In the genomic region with DNA sequence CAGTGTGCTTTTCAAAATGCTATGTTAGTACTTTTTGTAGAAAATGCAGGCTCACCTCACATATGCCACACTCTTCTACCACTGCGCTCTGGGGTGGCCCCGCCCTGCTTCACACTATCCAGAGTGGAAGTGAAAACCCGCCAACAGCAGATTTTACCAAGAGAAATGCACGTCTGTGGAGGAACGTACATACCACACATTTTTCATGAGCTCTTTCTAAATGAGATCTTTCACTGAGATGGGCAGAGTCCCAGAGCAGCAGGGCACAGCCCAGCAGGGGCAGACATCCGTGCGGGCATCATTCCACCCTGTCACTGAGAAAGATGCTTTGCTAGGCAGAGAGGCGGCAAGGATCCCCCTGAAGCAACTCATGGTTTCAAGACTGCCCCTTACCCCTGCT, we compare ENCODE assay signal across 9 mouse cellular contexts. TPM values are rescaled to one million over a fixed set of nuclear protein-coding genes. Genes with fewer than 3 reads are reported as not detected.
DNase-seq lines count a peak whose midpoint lies in the region; ATAC-seq and TF ChIP-seq lines count a peak whose summit lies in the region.
"Had no signal": no experiment of that assay in that cellular context is flagged by ENCODE, and none has a peak within 500 bp of the region (broad histone marks: within the 10 kb centered on the region; RNA-seq: fewer than 3 reads in every experiment).

No protein-coding gene starts in this region.

- 64% methylated on average over 8 of the region's 8 CpGs for WGBS in heart, adult 2 months
- WGBS in lung, embryonic 15.5 days, result 50% methylated on average over 8 of the region's 8 CpGs

- H3K27ac ChIP-seq in heart, adult 2 months, result no peak overlapping the region; the same call in 1 of the 2 replicates
- H3K27ac ChIP-seq in lung, embryonic 15.5 days, result peak overlapping the region; percentile 39; the same call in 1 of the 2 replicates

- no peak for TF ChIP-seq EP300 in heart, adult 2 months (IDR thresholded peaks at IDR 0.05; ENCODE audit: insufficient read depth, low read depth, low read length)

- no peak for TF ChIP-seq POLR2A in heart, adult 2 months (IDR thresholded peaks at IDR 0.05; ENCODE audit: insufficient read depth, low read depth, low read length)

- TF ChIP-seq CTCF in heart, adult 2 months (IDR thresholded peaks at IDR 0.05), result no peak

- H3K9me3 ChIP-seq in lung, embryonic 15.5 days, result no peaks in the 10 kb centered on the region

- no peaks in the 10 kb centered on the region for H3K27me3 ChIP-seq in heart, adult 2 months (ENCODE audit: control insufficient read depth, insufficient read depth, low read length)
- no peaks in the 10 kb centered on the region for H3K27me3 ChIP-seq in lung, embryonic 15.5 days

- no peak overlapping the region for H3K4me3 ChIP-seq in heart, adult 2 months
- no peak overlapping the region for H3K4me3 ChIP-seq in lung, embryonic 15.5 days

- no peak for ATAC-seq in lung, embryonic 15.5 days (ENCODE audit: borderline replicate concordance, extremely low read depth, low FRiP score, low TSS enrichment)
- ATAC-seq in common myeloid progenitor, adult 5-6 weeks (replicated peaks; ENCODE audit: low read depth, poor library complexity, severe bottlenecking), result peak; percentile 40
- peak; percentile 12; the same call in 1 of the 2 replicates for ATAC-seq in monocyte, adult 5-6 weeks (replicated peaks; ENCODE audit: insufficient number of reproducible peaks, low FRiP score, low TSS enrichment, poor library complexity, severe bottlenecking)

- peak; percentile 94 for DNase-seq in heart, adult 11 months
- DNase-seq in heart, adult 2 months, result no peak
- DNase-seq in lung, postnatal 4 days, result no peak
- DNase-seq in frontal cortex, postnatal 10 days (ENCODE audit: low spot score in 2 of 2), result no peak
- DNase-seq in gastrocnemius, adult 8-10 months (ENCODE audit: low spot score in 2 of 2), result no peak
- DNase-seq: heart, adult 18-20 months had no signal

- peaks cover 9% of the 10 kb centered on the region for H3K79me2 ChIP-seq in heart, adult 2 months (replicated peaks; ENCODE audit: control insufficient read depth, insufficient read depth, low read length)

- H3K4me1 ChIP-seq in heart, adult 2 months (ENCODE audit: control insufficient read depth, insufficient read depth, low read length), result peaks cover 23% of the 10 kb centered on the region
- peaks cover 42% of the 10 kb centered on the region for H3K4me1 ChIP-seq in lung, embryonic 15.5 days

- intact Hi-C loops in heart, adult 2 months (cut with DNase I), result no loop called here

- no peak overlapping the region for H3K9ac ChIP-seq in heart, adult 2 months (ENCODE audit: low read depth, low read length)
- H3K9ac ChIP-seq in lung, embryonic 15.5 days, result no peak overlapping the region

- peaks cover 8% of the 10 kb centered on the region for H3K36me3 ChIP-seq in heart, adult 2 months (ENCODE audit: control insufficient read depth, insufficient read depth, low read length)
- H3K36me3 ChIP-seq in lung, embryonic 15.5 days, result peaks cover 15% of the 10 kb centered on the region; the same call in 1 of the 2 replicates

- H3K4me2 ChIP-seq in lung, embryonic 15.5 days, result peak overlapping the region; percentile 18; the same call in 1 of the 2 replicates

RNA-seq across cellular contexts. Expression of a gene that starts 22.4 kb away (rescaled TPM):
- total RNA-seq in heart, adult 2 months (2021), result 10 to 100 TPM; 18.0 to 20.4 TPM
- polyA plus RNA-seq in heart, adult 2 months (2012; rRNA removed), result 8.3 and 14.8 TPM in 2 replicates
- polyA plus RNA-seq in lung, embryonic 15.5 days (2015; fragmentation: Nextera tagmentation; extraction: Ambion mirVana), result 20.4 and 22.3 TPM in 2 replicates
- 26.4 and 27.5 TPM in 2 replicates for total RNA-seq in common myeloid progenitor, adult 5-6 weeks (2017)
- total RNA-seq in monocyte, adult 5-6 weeks (2017), result 88.0 to 99.7 TPM (median 95.7 TPM) in 3 replicates
- total RNA-seq in gastrocnemius, adult 8-10 months (2022), result 10 to 100 TPM in 1 of 4 experiments, 1 to 10 TPM in 3; 7.6 to 10.2 (median 8.0) TPM
